Mouse (Mus musculus) midbrain, embryonic 14.5 days (tissue): ENCODE measurements around the gene Map4k3. TPM values are rescaled to one million over a fixed set of nuclear protein-coding genes. Genes with fewer than 3 reads are reported as not detected.
"Not testable (repeated sequence)": the region's sequence is repeated elsewhere in the genome, so short reads cannot be mapped to it uniquely, and the experiment has no call there.

Source experiments
- ATAC-seq: fragments of 200-750 bp; cut with Nextera tagmentation; 2 replicates; pipeline ENCODE4 v1.8.0; 2017; ENCODE audit warnings: moderate number of reproducible peaks, moderate library complexity; ENCODE audit not compliant: low FRiP score, low TSS enrichment
- DNase-seq: peaks from one replicate; pipeline ENCODE4 v3.0.0-alpha.2; 2015
- H3K27ac ChIP-seq: fragments of 300-500 bp; sonication (generic); replicated peaks from 2 replicates; pipeline ENCODE4 v1.5.1; 2014; ENCODE audit warnings: mild to moderate bottlenecking, low read depth, low read length, moderate library complexity
- H3K27me3 ChIP-seq: fragments of 300-500 bp; sonication (generic); 2 replicates; pipeline ENCODE4 v1.6.1; 2014; ENCODE audit warnings: low read length, control low read depth, mixed read lengths; ENCODE audit not compliant: control insufficient read depth, insufficient read depth
- H3K36me3 ChIP-seq: fragments of 300-500 bp; sonication (generic); 2 replicates; pipeline ENCODE4 v1.6.1; 2014; ENCODE audit warnings: low read length, control low read depth; ENCODE audit not compliant: control insufficient read depth, insufficient read depth
- H3K4me1 ChIP-seq: fragments of 300-500 bp; sonication (generic); 2 replicates; pipeline ENCODE4 v1.6.1; 2014; ENCODE audit warnings: mild to moderate bottlenecking, antibody characterized with exemption, low read length, control low read depth; ENCODE audit not compliant: control insufficient read depth, insufficient read depth
- H3K4me2 ChIP-seq: fragments of 300-500 bp; sonication (generic); 2 replicates; pipeline ENCODE4 v1.6.1; 2014; ENCODE audit warnings: mild to moderate bottlenecking, low read length, moderate library complexity
- H3K4me3 ChIP-seq: fragments of 300-500 bp; sonication (generic); replicated peaks from 2 replicates; pipeline ENCODE4 v1.5.1; 2014; ENCODE audit warnings: low read depth, low read length
- H3K9ac ChIP-seq: fragments of 300-500 bp; sonication (generic); replicated peaks from 2 replicates; pipeline ENCODE4 v1.6.1; 2014; ENCODE audit warnings: mild to moderate bottlenecking, low read length, moderate library complexity
- H3K9me3 ChIP-seq: fragments of 300-500 bp; sonication (generic); 2 replicates; pipeline ENCODE4 v1.6.1; 2016; ENCODE audit warnings: low read length, control low read depth, mixed read lengths; ENCODE audit not compliant: control insufficient read depth
- WGBS: fragments of 180-500 bp; shearing (Covaris S2); extraction: QIAGEN DNeasy Blood & Tissue Kit; methylation state at CpG from one replicate; pipeline ENCODE4 v1.1.7; 2014; 5-methylcytosine and 5-hydroxymethylcytosine counted together
- polyA plus RNA-seq: library from polyadenylated mRNA; unstranded; fragments of >200 nt; fragmentation: Nextera tagmentation; extraction: Ambion mirVana; gene quantifications from 2 replicates; pipeline ENCODE4 v1.2.1, GENCODE M21; 2014

Map4k3 gene
- polyA plus RNA-seq, 1 experiment from 2014 or later: 39.7 TPM

- H3K4me2 ChIP-seq: peak overlapping the region; percentile 94; the same call in 1 of the 2 replicates
- H3K27ac ChIP-seq: no peak overlapping the region
- ATAC-seq (no peak), DNase-seq (no peak)
- no peak overlapping the region for H3K9ac ChIP-seq
- peaks cover 22% of the 10 kb centered on the region for H3K36me3 ChIP-seq
- no peaks in the 10 kb centered on the region for H3K9me3 ChIP-seq
- peaks cover 3% of the 10 kb centered on the region; the same call in 1 of the 2 replicates for H3K27me3 ChIP-seq
- peaks cover 7% of the 10 kb centered on the region for H3K4me1 ChIP-seq
- no peak overlapping the region for H3K4me3 ChIP-seq
- 95% methylated on average over 1 of the region's 1 CpGs for WGBS
Measured at GRCm38 (mm10) chr17:80578041-80578440, 150.2 kb downstream of the Map4k3 start.

GRCm38 (mm10) chr17:80577639-80578038 lies 150.6 kb downstream of the Map4k3 start, which contains the start of gene Cdkl4:
Gene Cdkl4, minus strand, starts transcription at chr17:80577813.
- Histone ChIP-seq H3K9me3 (no peaks in the 10 kb centered on the region), H3K36me3 (peaks cover 18% of the 10 kb centered on the region), H3K4me3 (peak within 1 kb of the TSS; percentile 45), H3K9ac (peak within 1 kb of the TSS; percentile 34), H3K4me1 (peaks cover 7% of the 10 kb centered on the region), H3K27me3 (peaks cover 3% of the 10 kb centered on the region; the same call in 1 of the 2 replicates), H3K27ac (no peak within 1 kb of the TSS), H3K4me2 (peak within 1 kb of the TSS; percentile 94)
- ATAC-seq (0 out of 2 replicates have a peak, but pooled peaks have one; percentile 47), DNase-seq (no peak)
- WGBS: 75% methylated on average over 15 of the region's 15 CpGs

GRCm38 (mm10) chr17:80577214-80577613 lies 151.1 kb downstream of the Map4k3 start:
- peaks cover 3% of the 10 kb centered on the region; the same call in 1 of the 2 replicates for H3K27me3 ChIP-seq
- peak; percentile 89 for ATAC-seq
- no peaks in the 10 kb centered on the region for H3K9me3 ChIP-seq
- H3K36me3 ChIP-seq: peaks cover 14% of the 10 kb centered on the region
- H3K4me3 ChIP-seq: peak overlapping the region; percentile 45
- H3K4me2 ChIP-seq: peak overlapping the region; percentile 94
- peak; percentile 92 for DNase-seq
- peaks cover 7% of the 10 kb centered on the region for H3K4me1 ChIP-seq
- H3K9ac ChIP-seq: peak overlapping the region; percentile 34
- under 1% methylated on average over 30 of the region's 30 CpGs for WGBS
- H3K27ac ChIP-seq: no peak overlapping the region

GRCm38 (mm10) chr17:80575008-80575407 lies 153.3 kb downstream of the Map4k3 start:
- WGBS: 82% methylated on average over 7 of the region's 7 CpGs
- H3K4me3 ChIP-seq: no peak overlapping the region
- ATAC-seq: no peak
- peaks cover 2% of the 10 kb centered on the region; the same call in 1 of the 2 replicates for H3K36me3 ChIP-seq
- H3K9ac ChIP-seq: no peak overlapping the region
- H3K4me1 ChIP-seq: peaks cover 7% of the 10 kb centered on the region
- H3K27me3 ChIP-seq: peaks cover 3% of the 10 kb centered on the region; the same call in 1 of the 2 replicates
- no peak overlapping the region for H3K4me2 ChIP-seq
- H3K27ac ChIP-seq: no peak overlapping the region
- H3K9me3 ChIP-seq: no peaks in the 10 kb centered on the region
- no peak for DNase-seq

GRCm38 (mm10) chr17:80574471-80574965 lies 153.8 kb downstream of the Map4k3 start:
- no peak overlapping the region for H3K4me3 ChIP-seq
- peaks cover 3% of the 10 kb centered on the region; the same call in 1 of the 2 replicates for H3K27me3 ChIP-seq
- H3K4me2 ChIP-seq: no peak overlapping the region
- no peaks in the 10 kb centered on the region for H3K9me3 ChIP-seq
- DNase-seq (no peak), ATAC-seq (no peak)
- H3K9ac ChIP-seq: no peak overlapping the region
- H3K27ac ChIP-seq: no peak overlapping the region
- H3K36me3 ChIP-seq: no peaks in the 10 kb centered on the region
- peaks cover 7% of the 10 kb centered on the region for H3K4me1 ChIP-seq
- 55% methylated on average over 7 of the region's 7 CpGs for WGBS

- ATAC-seq: no peak
- H3K4me2 ChIP-seq: no peak overlapping the region
- H3K4me1 ChIP-seq: peaks cover under 1% of the 10 kb centered on the region
- H3K27ac ChIP-seq: no peak overlapping the region
- no peaks in the 10 kb centered on the region for H3K27me3 ChIP-seq
- H3K36me3 ChIP-seq: no peaks in the 10 kb centered on the region
- no peak overlapping the region for H3K9ac ChIP-seq
- H3K9me3 ChIP-seq: no peaks in the 10 kb centered on the region
- no peak for DNase-seq
- H3K4me3 ChIP-seq: no peak overlapping the region
- WGBS: 89% methylated on average over 13 of the region's 13 CpGs
Measured at GRCm38 (mm10) chr17:80572187-80572935, 155.9 kb downstream of the Map4k3 start.

GRCm38 (mm10) chr17:80571460-80571859 lies 156.8 kb downstream of the Map4k3 start:
- Histone ChIP-seq H3K4me1 (no peaks in the 10 kb centered on the region), H3K27ac (no peak overlapping the region), H3K4me2 (no peak overlapping the region), H3K36me3 (no peaks in the 10 kb centered on the region), H3K9ac (no peak overlapping the region), H3K9me3 (no peaks in the 10 kb centered on the region), H3K27me3 (no peaks in the 10 kb centered on the region), H3K4me3 (no peak overlapping the region)
- ATAC-seq (no peak), DNase-seq (no peak)
- WGBS: 87% methylated on average over 4 of the region's 4 CpGs

- not testable (repeated sequence) for H3K27me3 ChIP-seq, H3K4me3 ChIP-seq, ATAC-seq, H3K9ac ChIP-seq, H3K4me2 ChIP-seq, H3K4me1 ChIP-seq, H3K27ac ChIP-seq, H3K9me3 ChIP-seq, H3K36me3 ChIP-seq, DNase-seq
- 100% methylated on average over 1 of the region's 2 CpGs for WGBS
Measured at GRCm38 (mm10) chr17:80569718-80570117, 158.6 kb downstream of the Map4k3 start.
